ENCODE assay signal across 13 mouse cellular contexts in the genomic region with DNA sequence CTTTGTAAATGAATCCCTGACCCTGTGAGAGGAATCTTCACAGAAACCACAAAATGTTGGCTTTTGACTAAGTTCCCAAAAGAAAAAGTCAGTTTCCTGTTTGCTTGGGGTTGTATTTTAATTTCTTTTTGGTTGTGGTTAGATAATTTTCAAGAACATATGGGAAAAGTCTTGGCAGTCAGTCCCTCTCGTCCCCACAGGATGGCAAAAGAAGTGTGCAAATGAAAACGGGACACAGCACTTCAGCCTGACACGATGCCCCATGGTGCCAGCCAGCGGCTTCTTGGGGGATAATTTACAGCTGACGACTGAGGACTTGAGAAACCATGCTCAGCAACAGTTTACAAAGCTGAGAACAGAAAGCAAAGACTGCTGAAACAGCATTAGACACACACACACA.
DNase-seq lines count a peak whose midpoint lies in the region; ATAC-seq lines count a peak whose summit lies in the region.
"Had no signal": no experiment of that assay in that cellular context is flagged by ENCODE, and none has a peak within 500 bp of the region (broad histone marks: within the 10 kb centered on the region; RNA-seq: fewer than 3 reads in every experiment).

No protein-coding gene starts in this region.

- intact Hi-C loops in left cerebral cortex, postnatal 14 days (cut with DNase I), result no loop called here

- H3K4me2 ChIP-seq in intestine, embryonic 14.5 days (ENCODE audit: low read length), result no peak overlapping the region
- no peak overlapping the region for H3K4me2 ChIP-seq in intestine, embryonic 15.5 days (replicated peaks)
- H3K4me2 ChIP-seq in embryonic facial prominence, embryonic 15.5 days (replicated peaks), result no peak overlapping the region
- H3K4me2 ChIP-seq: forebrain, embryonic 12.5 days had no signal

- 32% methylated on average over 5 of the region's 5 CpGs for WGBS in intestine, embryonic 14.5 days
- WGBS in intestine, embryonic 15.5 days, result 40% methylated on average over 5 of the region's 5 CpGs
- WGBS in embryonic facial prominence, embryonic 15.5 days, result 11% methylated on average over 5 of the region's 5 CpGs

- peaks cover 11% of the 10 kb centered on the region; the same call in 1 of the 2 replicates for H3K4me1 ChIP-seq in intestine, embryonic 14.5 days (replicated peaks; ENCODE audit: control insufficient read depth, insufficient read depth, low read length)
- 0 out of 2 replicates have a peak, but pooled peaks cover 10% of the 10 kb centered on the region for H3K4me1 ChIP-seq in intestine, embryonic 15.5 days (replicated peaks)
- peaks cover 19% of the 10 kb centered on the region for H3K4me1 ChIP-seq in embryonic facial prominence, embryonic 15.5 days
- H3K4me1 ChIP-seq: forebrain, embryonic 12.5 days had no signal

- H3K27me3 ChIP-seq in intestine, embryonic 14.5 days (replicated peaks; ENCODE audit: control insufficient read depth, insufficient read depth, low read length), result no peaks in the 10 kb centered on the region
- H3K27me3 ChIP-seq in intestine, embryonic 15.5 days (replicated peaks), result no peaks in the 10 kb centered on the region
- H3K27me3 ChIP-seq in embryonic facial prominence, embryonic 15.5 days, result no peaks in the 10 kb centered on the region
- H3K27me3 ChIP-seq: forebrain, embryonic 12.5 days had no signal

- H3K4me3 ChIP-seq in intestine, embryonic 14.5 days (ENCODE audit: low read depth, low read length), result no peak overlapping the region
- no peak overlapping the region for H3K4me3 ChIP-seq in intestine, embryonic 15.5 days (replicated peaks)
- no peak overlapping the region for H3K4me3 ChIP-seq in embryonic facial prominence, embryonic 15.5 days (replicated peaks)
- H3K4me3 ChIP-seq: forebrain, embryonic 12.5 days had no signal

- no peak for ATAC-seq in intestine, embryonic 14.5 days (replicated peaks; ENCODE audit: low FRiP score, low TSS enrichment, low read depth)
- ATAC-seq in intestine, embryonic 15.5 days, result no peak
- ATAC-seq in embryonic facial prominence, embryonic 15.5 days (ENCODE audit: insufficient number of reproducible peaks, low FRiP score, low TSS enrichment, low read depth), result no peak
- ATAC-seq: inflammation-experienced regulatory T-cells, adult 6 months had no signal

- DNase-seq in intestine, embryonic 14.5 days (ENCODE audit: low spot score), result peak; percentile 48
- DNase-seq in retina, postnatal 1 day, result peak; percentile 46
- DNase-seq in retina, embryonic 14.5 days (ENCODE audit: low spot score), result no peak
- peak; percentile 52 for DNase-seq in thymus, postnatal 14 days
- no peak for DNase-seq in left cerebral cortex, postnatal 14 days (ENCODE audit: low spot score in 2 of 2)
- no peak for DNase-seq in left cerebral cortex, adult 11 months (ENCODE audit: low spot score)
- DNase-seq: cerebellum, postnatal 25 days; heart, adult 18-20 months; right cerebral cortex, postnatal 25 days had no signal

- no peaks in the 10 kb centered on the region for H3K36me3 ChIP-seq in intestine, embryonic 14.5 days (ENCODE audit: control insufficient read depth, insufficient read depth, low read length)
- H3K36me3 ChIP-seq in intestine, embryonic 15.5 days, result no peaks in the 10 kb centered on the region
- no peaks in the 10 kb centered on the region for H3K36me3 ChIP-seq in embryonic facial prominence, embryonic 15.5 days
- H3K36me3 ChIP-seq: forebrain, embryonic 12.5 days had no signal

- H3K9me3 ChIP-seq in intestine, embryonic 14.5 days (ENCODE audit: control insufficient read depth, low read length), result no peaks in the 10 kb centered on the region
- H3K9me3 ChIP-seq in intestine, embryonic 15.5 days, result no peaks in the 10 kb centered on the region
- no peaks in the 10 kb centered on the region for H3K9me3 ChIP-seq in embryonic facial prominence, embryonic 15.5 days (replicated peaks)
- H3K9me3 ChIP-seq: forebrain, embryonic 12.5 days had no signal

- no peak overlapping the region for H3K27ac ChIP-seq in intestine, embryonic 14.5 days (ENCODE audit: low read depth)
- H3K27ac ChIP-seq in intestine, embryonic 15.5 days, result no peak overlapping the region
- 0 out of 2 replicates have a peak overlapping the region, but pooled peaks have one; percentile 3 for H3K27ac ChIP-seq in embryonic facial prominence, embryonic 15.5 days (replicated peaks)
- H3K27ac ChIP-seq: forebrain, embryonic 12.5 days had no signal

- H3K9ac ChIP-seq in intestine, embryonic 14.5 days (ENCODE audit: low read length), result no peak overlapping the region
- no peak overlapping the region for H3K9ac ChIP-seq in intestine, embryonic 15.5 days
- no peak overlapping the region for H3K9ac ChIP-seq in embryonic facial prominence, embryonic 15.5 days
- H3K9ac ChIP-seq: forebrain, embryonic 12.5 days had no signal

Comparison
In these comparisons a context has a peak if more than half of its experiments do, and no peak if none do; other contexts are left out.
1. DNase-seq: peak in intestine, embryonic 14.5 days (single experiment), retina, postnatal 1 day (single experiment) and thymus, postnatal 14 days (single experiment); none in retina, embryonic 14.5 days (single experiment), left cerebral cortex, postnatal 14 days (0 of 2) and left cerebral cortex, adult 11 months (single experiment).